Mouse (Mus musculus): Measurements from ENCODE around the gene Auh. TPM values are rescaled to one million over a fixed set of nuclear protein-coding genes. Genes with fewer than 3 reads are reported as not detected.

The Auh gene
- polyA plus RNA-seq, 1 experiment from 2014 or later = 51.3 TPM

- no peak overlapping the region for H3K9ac ChIP-seq
- ATAC-seq (ENCODE audit: insufficient number of reproducible peaks, low FRiP score) = no peak
- no peaks in the 10 kb centered on the region for H3K36me3 ChIP-seq
These were observed 49.6 kb downstream of the Auh start for GRCm38 (mm10) chr13:52879918-52880317.

GRCm38 (mm10) chr13:52879291-52879690 lies 50.2 kb downstream of the Auh start:
- Histone ChIP-seq H3K4me1 (replicated peaks) (peaks cover 51% of the 10 kb centered on the region), H3K4me2 (no peak overlapping the region), H3K36me3 (no peaks in the 10 kb centered on the region), H3K27ac (ENCODE audit: poor library complexity, severe bottlenecking) (0 out of 2 replicates have a peak overlapping the region, but pooled peaks have one; percentile 67), H3K4me3 (no peak overlapping the region), H3K27me3 (replicated peaks) (no peaks in the 10 kb centered on the region), H3K9me3 (replicated peaks) (no peaks in the 10 kb centered on the region), H3K9ac (0 out of 2 replicates have a peak overlapping the region, but pooled peaks have one; percentile 6)
- ATAC-seq (ENCODE audit: insufficient number of reproducible peaks, low FRiP score) = no peak
- 82% methylated on average over 9 of the region's 9 CpGs for WGBS

More at GRCm38 (mm10) chr13:52879918-52880317, 49.6 kb downstream of the Auh start:
- 46% methylated on average over 12 of the region's 12 CpGs for WGBS
- no peak overlapping the region for H3K4me2 ChIP-seq
- no peaks in the 10 kb centered on the region for H3K27me3 ChIP-seq (replicated peaks)
- peaks cover 45% of the 10 kb centered on the region for H3K4me1 ChIP-seq (replicated peaks)
- H3K27ac ChIP-seq (ENCODE audit: poor library complexity, severe bottlenecking) = peak overlapping the region; percentile 67; the same call in 1 of the 2 replicates
- H3K9me3 ChIP-seq (replicated peaks) = no peaks in the 10 kb centered on the region
- H3K4me3 ChIP-seq = no peak overlapping the region

- no peaks in the 10 kb centered on the region for H3K27me3 ChIP-seq (replicated peaks)
- no peaks in the 10 kb centered on the region for H3K36me3 ChIP-seq
- H3K4me2 ChIP-seq = no peak overlapping the region
- no peak for ATAC-seq (ENCODE audit: insufficient number of reproducible peaks, low FRiP score)
- H3K4me3 ChIP-seq = no peak overlapping the region
- WGBS = 75% methylated on average over 7 of the region's 7 CpGs
- no peaks in the 10 kb centered on the region for H3K9me3 ChIP-seq (replicated peaks)
- H3K4me1 ChIP-seq (replicated peaks) = peaks cover 47% of the 10 kb centered on the region
- no peak overlapping the region for H3K27ac ChIP-seq (ENCODE audit: poor library complexity, severe bottlenecking)
- H3K9ac ChIP-seq = 0 out of 2 replicates have a peak overlapping the region, but pooled peaks have one; percentile 6
These were observed 50.7 kb downstream of the Auh start for GRCm38 (mm10) chr13:52878823-52879222.

GRCm38 (mm10) chr13:52875541-52876325 lies 53.7 kb downstream of the Auh start:
- Histone ChIP-seq H3K4me3 (no peak overlapping the region), H3K36me3 (no peaks in the 10 kb centered on the region), H3K27me3 (replicated peaks) (no peaks in the 10 kb centered on the region), H3K27ac (ENCODE audit: poor library complexity, severe bottlenecking) (no peak overlapping the region), H3K9me3 (replicated peaks) (no peaks in the 10 kb centered on the region), H3K9ac (no peak overlapping the region), H3K4me2 (peak overlapping the region; percentile 15; the same call in 1 of the 2 replicates), H3K4me1 (replicated peaks) (peaks cover 38% of the 10 kb centered on the region)
- ATAC-seq (ENCODE audit: insufficient number of reproducible peaks, low FRiP score) = no peak
- WGBS = 51% methylated on average over 25 of the region's 25 CpGs

- no peak overlapping the region for H3K9ac ChIP-seq
- no peaks in the 10 kb centered on the region for H3K9me3 ChIP-seq (replicated peaks)
- H3K27me3 ChIP-seq (replicated peaks) = no peaks in the 10 kb centered on the region
- 0 out of 2 replicates have a peak overlapping the region, but pooled peaks have one; percentile 15 for H3K4me2 ChIP-seq
- H3K27ac ChIP-seq (ENCODE audit: poor library complexity, severe bottlenecking) = no peak overlapping the region
- 52% methylated on average over 6 of the region's 6 CpGs for WGBS
- no peaks in the 10 kb centered on the region for H3K36me3 ChIP-seq
- H3K4me1 ChIP-seq (replicated peaks) = peaks cover 35% of the 10 kb centered on the region
- no peak for ATAC-seq (ENCODE audit: insufficient number of reproducible peaks, low FRiP score)
- H3K4me3 ChIP-seq = no peak overlapping the region
These were observed 54.4 kb downstream of the Auh start for GRCm38 (mm10) chr13:52875089-52875488.

- no peak for ATAC-seq (ENCODE audit: insufficient number of reproducible peaks, low FRiP score)
- H3K4me1 ChIP-seq (replicated peaks) = peaks cover 35% of the 10 kb centered on the region
These were observed 55.1 kb downstream of the Auh start for GRCm38 (mm10) chr13:52874338-52874737.

GRCm38 (mm10) chr13:52873923-52874322 lies 55.6 kb downstream of the Auh start:
- WGBS = 39% methylated on average over 11 of the region's 11 CpGs
- no peak overlapping the region for H3K27ac ChIP-seq (ENCODE audit: poor library complexity, severe bottlenecking)
- peaks cover 36% of the 10 kb centered on the region for H3K4me1 ChIP-seq (replicated peaks)
- no peak overlapping the region for H3K9ac ChIP-seq
- ATAC-seq (ENCODE audit: insufficient number of reproducible peaks, low FRiP score) = no peak
- no peaks in the 10 kb centered on the region for H3K9me3 ChIP-seq (replicated peaks)
- no peak overlapping the region for H3K4me2 ChIP-seq
- H3K36me3 ChIP-seq = no peaks in the 10 kb centered on the region
- H3K27me3 ChIP-seq (replicated peaks) = no peaks in the 10 kb centered on the region
- H3K4me3 ChIP-seq = no peak overlapping the region

More at GRCm38 (mm10) chr13:52874338-52874737, 55.1 kb downstream of the Auh start:
- no peak overlapping the region for H3K4me2 ChIP-seq
- H3K27me3 ChIP-seq (replicated peaks) = no peaks in the 10 kb centered on the region
- no peak overlapping the region for H3K9ac ChIP-seq
- 47% methylated on average over 6 of the region's 6 CpGs for WGBS
- no peak overlapping the region for H3K4me3 ChIP-seq
- no peaks in the 10 kb centered on the region for H3K9me3 ChIP-seq (replicated peaks)
- no peaks in the 10 kb centered on the region for H3K36me3 ChIP-seq
- no peak overlapping the region for H3K27ac ChIP-seq (ENCODE audit: poor library complexity, severe bottlenecking)

- peak overlapping the region; percentile 37 for H3K4me2 ChIP-seq
- 16% methylated on average over 15 of the region's 15 CpGs for WGBS
- peak overlapping the region; percentile 58 for H3K27ac ChIP-seq (ENCODE audit: poor library complexity, severe bottlenecking)
These were observed 63.3 kb downstream of the Auh start for GRCm38 (mm10) chr13:52866005-52866792.

GRCm38 (mm10) chr13:52863436-52863835 lies 66.0 kb downstream of the Auh start:
- WGBS = 85% methylated on average over 8 of the region's 8 CpGs
- ATAC-seq (ENCODE audit: insufficient number of reproducible peaks, low FRiP score) = no peak

More at GRCm38 (mm10) chr13:52866005-52866792, 63.3 kb downstream of the Auh start:
- no peak overlapping the region for H3K9ac ChIP-seq
- H3K4me3 ChIP-seq = no peak overlapping the region
- 0 out of 2 replicates have a peak, but pooled peaks have one; percentile 55 for ATAC-seq (ENCODE audit: insufficient number of reproducible peaks, low FRiP score)
- H3K4me1 ChIP-seq (replicated peaks) = peaks cover 50% of the 10 kb centered on the region
- no peaks in the 10 kb centered on the region for H3K27me3 ChIP-seq (replicated peaks)
- H3K36me3 ChIP-seq = no peaks in the 10 kb centered on the region
- H3K9me3 ChIP-seq (replicated peaks) = no peaks in the 10 kb centered on the region

GRCm38 (mm10) chr13:52860006-52860685 lies 69.3 kb downstream of the Auh start:
- H3K36me3 ChIP-seq = no peaks in the 10 kb centered on the region

More at GRCm38 (mm10) chr13:52863436-52863835, 66.0 kb downstream of the Auh start:
- Histone ChIP-seq H3K27ac (ENCODE audit: poor library complexity, severe bottlenecking) (no peak overlapping the region), H3K4me1 (replicated peaks) (peaks cover 48% of the 10 kb centered on the region), H3K9me3 (replicated peaks) (no peaks in the 10 kb centered on the region), H3K36me3 (no peaks in the 10 kb centered on the region), H3K9ac (no peak overlapping the region), H3K27me3 (replicated peaks) (no peaks in the 10 kb centered on the region), H3K4me2 (no peak overlapping the region), H3K4me3 (no peak overlapping the region)

More at GRCm38 (mm10) chr13:52860006-52860685, 69.3 kb downstream of the Auh start:
- Histone ChIP-seq H3K27me3 (replicated peaks) (no peaks in the 10 kb centered on the region), H3K4me2 (no peak overlapping the region), H3K4me1 (replicated peaks) (peaks cover 25% of the 10 kb centered on the region), H3K27ac (ENCODE audit: poor library complexity, severe bottlenecking) (no peak overlapping the region), H3K4me3 (no peak overlapping the region), H3K9me3 (replicated peaks) (no peaks in the 10 kb centered on the region), H3K9ac (no peak overlapping the region)
- ATAC-seq (ENCODE audit: insufficient number of reproducible peaks, low FRiP score) = no peak
- WGBS = 63% methylated on average over 22 of the region's 22 CpGs
